Mouse (Mus musculus) midbrain, postnatal 0 days (tissue): ENCODE data around the gene Hspa12a. TPM values are rescaled to one million over a fixed set of nuclear protein-coding genes. Genes with fewer than 3 reads are reported as not detected.

Experiments used
- ATAC-seq: fragments of 200-750 bp; cut with Nextera tagmentation; 2 replicates; pipeline ENCODE4 v1.8.0; 2017; ENCODE audit warnings: moderate number of reproducible peaks, mild to moderate bottlenecking, moderate TSS enrichment, moderate library complexity; ENCODE audit not compliant: low FRiP score
- DNase-seq: peaks from one replicate; pipeline ENCODE4 v3.0.0-alpha.2; 2015; ENCODE audit warnings: low spot score
- H3K27ac ChIP-seq: fragments of 300-500 bp; sonication (generic); 2 replicates; pipeline ENCODE4 v1.5.1; 2014; ENCODE audit warnings: low read depth, mild to moderate bottlenecking, low read length, mixed read lengths
- H3K27me3 ChIP-seq: fragments of 300-500 bp; sonication (generic); 2 replicates; pipeline ENCODE4 v1.6.1; 2014; ENCODE audit warnings: low read length, control low read depth, mixed read lengths; ENCODE audit not compliant: insufficient read depth
- H3K36me3 ChIP-seq: fragments of 300-500 bp; sonication (generic); 2 replicates; pipeline ENCODE4 v1.6.1; 2014; ENCODE audit warnings: low read length, control low read depth, mixed read lengths; ENCODE audit not compliant: insufficient read depth
- H3K4me1 ChIP-seq: fragments of 300-500 bp; sonication (generic); 2 replicates; pipeline ENCODE4 v1.6.1; 2014; ENCODE audit warnings: mild to moderate bottlenecking, control low read depth, antibody characterized with exemption, low read length, mixed read lengths; ENCODE audit not compliant: insufficient read depth
- H3K4me2 ChIP-seq: fragments of 300-500 bp; sonication (generic); 2 replicates; pipeline ENCODE4 v1.6.1; 2014; ENCODE audit warnings: low read depth, mild to moderate bottlenecking, low read length, mixed read lengths; ENCODE audit not compliant: poor library complexity, severe bottlenecking
- H3K4me3 ChIP-seq: fragments of 300-500 bp; sonication (generic); 2 replicates; pipeline ENCODE4 v1.5.1; 2014; ENCODE audit warnings: low read depth, mild to moderate bottlenecking, low read length, moderate library complexity
- H3K9ac ChIP-seq: fragments of 300-500 bp; sonication (generic); replicated peaks from 2 replicates; pipeline ENCODE4 v1.6.1; 2014; ENCODE audit warnings: mild to moderate bottlenecking, low read length, moderate library complexity, mixed read lengths; ENCODE audit not compliant: poor library complexity, severe bottlenecking
- H3K9me3 ChIP-seq: fragments of 300-500 bp; sonication (generic); 2 replicates; pipeline ENCODE4 v1.6.1; 2016; ENCODE audit warnings: low read length, control low read depth
- CTCF ChIP-seq: IDR thresholded peaks from 2 replicates; pipeline ENCODE4 v1.5.1; 2016; ENCODE audit warnings: antibody characterized with exemption, mild to moderate bottlenecking
- WGBS: fragments of 180-500 bp; shearing (Covaris S2); extraction: QIAGEN DNeasy Blood & Tissue Kit; methylation state at CpG from one replicate; pipeline ENCODE4 v1.1.7; 2014; 5-methylcytosine and 5-hydroxymethylcytosine counted together
- polyA plus RNA-seq: library from polyadenylated mRNA; unstranded; fragments of >200 nt; fragmentation: Nextera tagmentation; extraction: Ambion mirVana; gene quantifications from 2 replicates; pipeline ENCODE4 v1.2.1, GENCODE M21; 2015
- total RNA-seq: library from RNA; depleted of rRNA; stranded (reverse); fragments of >200 nt; gene quantifications from 2 replicates; pipeline ENCODE4 v1.2.3, GENCODE M21; 2014

The Hspa12a gene
- total and polyA plus RNA-seq, 2 experiments from 2014 or later: 53.8 to 73.7 TPM

GRCm38 (mm10) chr19:58781566-58781965 lies 161.9 kb downstream of the Hspa12a start:
- Histone ChIP-seq H3K36me3 (no peaks in the 10 kb centered on the region), H3K27ac (peak overlapping the region; percentile 18; the same call in 1 of the 2 replicates), H3K4me2 (no peak overlapping the region), H3K4me1 (0 out of 2 replicates have a peak, but pooled peaks cover 2% of the 10 kb centered on the region), H3K27me3 (no peaks in the 10 kb centered on the region), H3K9me3 (no peaks in the 10 kb centered on the region), H3K4me3 (no peak overlapping the region), H3K9ac (no peak overlapping the region)
- ATAC-seq (no peak), DNase-seq (peak; percentile 70)
- no peak for TF ChIP-seq CTCF
- whole genome bisulfite sequencing: 32% methylated on average over 4 of the region's 4 CpGs

- Histone ChIP-seq H3K27ac (no peak overlapping the region), H3K27me3 (no peaks in the 10 kb centered on the region), H3K9ac (no peak overlapping the region), H3K4me1 (no peaks in the 10 kb centered on the region), H3K36me3 (no peaks in the 10 kb centered on the region), H3K4me2 (no peak overlapping the region), H3K4me3 (no peak overlapping the region), H3K9me3 (no peaks in the 10 kb centered on the region)
- no peak for TF ChIP-seq CTCF
- 77% methylated on average over 5 of the region's 5 CpGs for WGBS
- no peak for ATAC-seq
- no peak for DNase-seq
These were observed 167.0 kb downstream of the Hspa12a start for GRCm38 (mm10) chr19:58776461-58776860.

- Histone ChIP-seq H3K4me2 (no peak overlapping the region), H3K9ac (no peak overlapping the region), H3K27ac (no peak overlapping the region), H3K27me3 (no peaks in the 10 kb centered on the region), H3K4me1 (no peaks in the 10 kb centered on the region), H3K9me3 (no peaks in the 10 kb centered on the region), H3K4me3 (no peak overlapping the region), H3K36me3 (no peaks in the 10 kb centered on the region)
- DNase-seq: no peak
- ATAC-seq: no peak
- TF ChIP-seq CTCF: no peak
- 42% methylated on average over 6 of the region's 6 CpGs for WGBS
These were observed 176.1 kb downstream of the Hspa12a start for GRCm38 (mm10) chr19:58767329-58767728.

- H3K36me3 ChIP-seq: no peaks in the 10 kb centered on the region
- DNase-seq (peak; percentile 90), ATAC-seq (peak; percentile 83)
- H3K9ac ChIP-seq: no peak overlapping the region
- no peaks in the 10 kb centered on the region for H3K9me3 ChIP-seq
- H3K4me3 ChIP-seq: no peak overlapping the region
- no peaks in the 10 kb centered on the region for H3K27me3 ChIP-seq
- peak; percentile 99 for TF ChIP-seq CTCF
- H3K4me2 ChIP-seq: no peak overlapping the region
- H3K27ac ChIP-seq: no peak overlapping the region
- 12% methylated on average over 12 of the region's 12 CpGs for WGBS
- no peaks in the 10 kb centered on the region for H3K4me1 ChIP-seq
These were observed 180.5 kb downstream of the Hspa12a start for GRCm38 (mm10) chr19:58762848-58763541.

GRCm38 (mm10) chr19:58762316-58762715 lies 181.1 kb downstream of the Hspa12a start:
- TF ChIP-seq CTCF: no peak
- Histone ChIP-seq H3K36me3 (no peaks in the 10 kb centered on the region), H3K4me1 (no peaks in the 10 kb centered on the region), H3K9ac (no peak overlapping the region), H3K4me3 (no peak overlapping the region), H3K27me3 (no peaks in the 10 kb centered on the region), H3K27ac (no peak overlapping the region), H3K4me2 (no peak overlapping the region), H3K9me3 (no peaks in the 10 kb centered on the region)
- no peak for DNase-seq
- ATAC-seq: peak; percentile 31; the same call in 1 of the 2 replicates
- 40% methylated on average over 6 of the region's 6 CpGs for WGBS

- Histone ChIP-seq H3K27ac (no peak within 1 kb of the TSS), H3K9ac (no peak within 1 kb of the TSS), H3K4me2 (no peak within 1 kb of the TSS), H3K4me3 (no peak within 1 kb of the TSS), H3K36me3 (no peaks in the 10 kb centered on the region), H3K27me3 (no peaks in the 10 kb centered on the region), H3K4me1 (no peaks in the 10 kb centered on the region), H3K9me3 (no peaks in the 10 kb centered on the region)
- WGBS: 72% methylated on average over 9 of the region's 9 CpGs
- no peak for TF ChIP-seq CTCF
- ATAC-seq (no peak), DNase-seq (no peak)
These were observed 184.0 kb downstream of the Hspa12a start, which contains the start of gene Pnliprp2 for GRCm38 (mm10) chr19:58759423-58759822. Gene Pnliprp2, plus strand, starts transcription at chr19:58759719.
